Mouse (Mus musculus) kidney, adult 2 months (tissue): ENCODE measurements at regions not wholly inside any gene's neighbourhood (a gene's known extent, or its start where the extent isn't known, plus 50 kb on each side); places are given as distances from the start of the nearest gene placed in this dataset.

Experiments used
- DNase-seq: peaks from one replicate; pipeline ENCODE4 v3.0.0; 2021
- H3K27ac ChIP-seq: fragments of 200-500 bp; 2 replicates; pipeline ENCODE4 v1.5.1; 2012; ENCODE audit warnings: low read depth, low read length, control low read depth, inconsistent platforms; ENCODE audit not compliant: insufficient read depth
- H3K27me3 ChIP-seq: fragments of 200-500 bp; replicated peaks from 2 replicates; pipeline ENCODE4 v1.6.1; 2012; ENCODE audit warnings: mild to moderate bottlenecking, moderate library complexity, low read length, inconsistent platforms; ENCODE audit not compliant: control insufficient read depth, insufficient read depth
- H3K36me3 ChIP-seq: fragments of 200-500 bp; 2 replicates; pipeline ENCODE4 v1.6.1; 2012; ENCODE audit warnings: mild to moderate bottlenecking, moderate library complexity, low read length, inconsistent platforms; ENCODE audit not compliant: control insufficient read depth, insufficient read depth
- H3K4me1 ChIP-seq: fragments of 200-500 bp; 2 replicates; pipeline ENCODE4 v1.6.1; 2011; ENCODE audit warnings: low read length; ENCODE audit not compliant: control insufficient read depth, insufficient read depth
- H3K4me3 ChIP-seq: fragments of 200-500 bp; 2 replicates; pipeline ENCODE4 v1.5.1; 2011; ENCODE audit warnings: mild to moderate bottlenecking, low read depth, low read length, control low read depth; ENCODE audit not compliant: insufficient read depth
- CTCF ChIP-seq: fragments of 200-500 bp; conservative IDR thresholded peaks from 2 replicates; pipeline ENCODE4 v1.5.1; 2011; ENCODE audit warnings: low read depth, mild to moderate bottlenecking, control low read depth, low read length, moderate library complexity, mixed read lengths; ENCODE audit not compliant: insufficient read depth, insufficient read length
- POLR2A ChIP-seq: fragments of 200-500 bp; IDR thresholded peaks from one replicate; pipeline ENCODE4 v1.6.1; 2011; ENCODE audit warnings: low read depth, low read length, control low read depth
- WGBS: fragments of 180-500 bp; shearing (Covaris S2); methylation state at CpG from one replicate; pipeline ENCODE4 v1.1.7; 2018; 5-methylcytosine and 5-hydroxymethylcytosine counted together

- Histone ChIP-seq H3K4me3 (no peak overlapping the region), H3K36me3 (no peaks in the 10 kb centered on the region), H3K4me1 (no peaks in the 10 kb centered on the region), H3K27ac (no peak overlapping the region), H3K27me3 (no peaks in the 10 kb centered on the region)
- WGBS: 57% methylated on average over 3 of the region's 3 CpGs
- DNase-seq: no peak
- TF ChIP-seq POLR2A (no peak), CTCF (no peak)
These were observed 80.3 kb downstream of the Zfp36l1 start for GRCm38 (mm10) chr12:80032520-80032919.

DNA sequence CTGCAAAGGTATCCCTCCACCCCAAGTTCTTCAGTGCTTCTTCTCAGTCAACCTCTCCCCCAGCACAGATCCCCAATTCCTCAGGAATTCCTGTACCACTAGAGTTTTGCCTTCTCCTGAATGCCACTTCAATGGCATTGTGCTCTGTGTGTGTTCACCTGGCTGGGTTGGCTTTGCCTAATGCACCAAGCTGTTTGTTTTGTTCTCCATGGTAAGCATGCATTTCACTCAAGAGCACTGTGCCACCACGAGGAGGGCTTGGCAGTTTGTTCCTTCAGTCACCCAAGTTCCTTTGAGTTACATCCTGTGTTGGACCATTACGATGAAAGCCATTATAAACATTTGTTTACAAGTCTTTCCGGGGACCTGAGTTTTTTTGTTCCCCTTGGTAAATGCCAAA is 84.5 kb downstream of the Zfp36l1 start:
- DNase-seq: no peak
- WGBS: 68% methylated on average over 3 of the region's 3 CpGs
- no peak overlapping the region for H3K27ac ChIP-seq
- H3K27me3 ChIP-seq: no peaks in the 10 kb centered on the region
- no peak for TF ChIP-seq CTCF
- no peak for TF ChIP-seq POLR2A
- H3K4me3 ChIP-seq: no peak overlapping the region
- H3K4me1 ChIP-seq: no peaks in the 10 kb centered on the region
- no peaks in the 10 kb centered on the region for H3K36me3 ChIP-seq

GRCm38 (mm10) chr12:80023107-80024078 is 89.4 kb downstream of the Zfp36l1 start:
- DNase-seq: peak; percentile 36
- Histone ChIP-seq H3K4me1 (no peaks in the 10 kb centered on the region), H3K27me3 (no peaks in the 10 kb centered on the region), H3K4me3 (no peak overlapping the region), H3K27ac (no peak overlapping the region), H3K36me3 (no peaks in the 10 kb centered on the region)
- WGBS: 45% methylated on average over 18 of the region's 18 CpGs
- TF ChIP-seq CTCF: no peak
- TF ChIP-seq POLR2A: no peak

DNA sequence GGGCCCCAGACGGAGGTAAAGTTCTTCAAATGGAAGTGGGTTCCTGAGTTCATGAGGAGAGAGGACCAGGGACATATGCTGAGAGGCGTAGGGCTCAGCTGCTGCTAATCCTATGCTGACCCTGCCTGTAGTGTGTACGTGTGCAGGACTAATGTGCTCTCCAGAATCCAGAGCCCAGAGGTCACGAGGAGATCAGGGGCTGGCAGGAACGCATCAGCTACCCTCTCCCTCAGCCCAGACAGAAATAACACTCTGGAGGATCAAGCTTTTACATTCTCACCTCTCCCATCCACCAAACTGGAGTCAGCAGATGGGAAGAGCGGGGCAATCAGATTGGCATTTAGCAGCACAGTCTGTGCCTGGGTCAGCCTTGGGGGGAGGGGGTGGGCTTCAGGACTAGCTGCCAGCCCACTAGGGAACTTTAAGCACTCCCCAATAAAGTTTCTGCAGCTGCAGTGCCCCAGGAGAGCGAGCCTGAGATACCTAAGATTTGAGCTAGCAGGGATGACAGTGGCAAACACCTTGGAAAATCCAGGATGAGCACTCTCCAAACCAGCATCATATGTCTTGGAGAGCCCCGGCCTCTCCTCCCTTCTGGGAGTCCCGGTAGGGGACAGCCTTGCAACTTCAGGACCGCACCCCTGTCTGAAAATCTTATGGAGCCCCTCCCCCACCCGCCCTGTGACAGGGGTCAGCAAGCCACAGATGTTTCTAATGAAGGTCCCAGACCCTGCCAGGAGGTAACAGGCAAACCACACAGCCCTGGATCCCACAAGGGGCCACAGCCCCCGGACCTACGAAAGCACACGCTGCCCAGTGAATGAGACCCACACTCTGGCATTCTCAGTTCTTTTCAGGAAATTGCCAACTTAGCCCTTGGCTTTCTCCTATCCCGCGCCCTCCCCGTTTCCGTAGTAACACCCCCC is 90.4 kb downstream of the Zfp36l1 start:
- Histone ChIP-seq H3K4me3 (no peak overlapping the region), H3K4me1 (no peaks in the 10 kb centered on the region), H3K27me3 (no peaks in the 10 kb centered on the region), H3K36me3 (no peaks in the 10 kb centered on the region), H3K27ac (no peak overlapping the region)
- DNase-seq: no peak
- WGBS: 55% methylated on average over 18 of the region's 18 CpGs
- no peak for TF ChIP-seq POLR2A
- TF ChIP-seq CTCF: no peak

- TF ChIP-seq CTCF: no peak
- no peak for TF ChIP-seq POLR2A
- Histone ChIP-seq H3K27ac (no peak overlapping the region), H3K27me3 (no peaks in the 10 kb centered on the region), H3K36me3 (no peaks in the 10 kb centered on the region), H3K4me3 (no peak overlapping the region), H3K4me1 (no peaks in the 10 kb centered on the region)
- WGBS: 29% methylated on average over 6 of the region's 6 CpGs
- DNase-seq: no peak
These were observed 91.8 kb downstream of the Zfp36l1 start for GRCm38 (mm10) chr12:80021030-80021473.

DNA sequence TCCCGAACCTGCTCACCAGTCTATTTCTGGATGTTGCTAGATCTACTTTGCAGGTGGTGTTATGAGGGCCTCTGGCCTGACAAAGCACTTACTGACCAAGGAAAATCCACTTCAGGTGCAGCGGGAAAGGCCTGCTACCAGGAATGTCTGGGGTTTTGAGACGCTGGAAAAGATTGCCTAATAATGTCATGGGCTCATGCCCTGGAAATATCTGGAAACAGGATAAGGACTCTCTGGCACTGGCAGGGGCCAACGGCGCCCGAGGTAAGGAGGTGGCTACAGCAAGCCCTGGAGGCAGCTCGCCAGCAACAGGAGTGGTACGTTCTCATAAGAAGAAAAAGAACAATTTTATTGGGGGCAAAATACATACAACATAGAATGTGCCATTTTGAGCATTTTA is 94.7 kb downstream of the Zfp36l1 start:
- WGBS: 81% methylated on average over 8 of the region's 8 CpGs
- H3K4me1 ChIP-seq: no peaks in the 10 kb centered on the region

More for the DNA sequence above, 94.7 kb downstream of the Zfp36l1 start:
- Histone ChIP-seq H3K36me3 (no peaks in the 10 kb centered on the region), H3K27me3 (no peaks in the 10 kb centered on the region), H3K27ac (no peak overlapping the region), H3K4me3 (no peak overlapping the region)
- no peak for TF ChIP-seq CTCF
- no peak for TF ChIP-seq POLR2A
- no peak for DNase-seq
